Mouse (Mus musculus) forebrain, embryonic 12.5 days (tissue): ENCODE measurements around the gene Sh3kbp1. TPM values are rescaled to one million over a fixed set of nuclear protein-coding genes. Genes with fewer than 3 reads are reported as not detected.

Experiments used
- ATAC-seq: fragments of 200-750 bp; cut with Nextera tagmentation; 2 replicates; pipeline ENCODE4 v1.8.0; 2017; ENCODE audit warnings: moderate TSS enrichment; ENCODE audit not compliant: low FRiP score
- H3K27ac ChIP-seq: fragments of 300-500 bp; sonication (generic); 2 replicates; pipeline ENCODE4 v1.5.1; 2016; ENCODE audit warnings: mild to moderate bottlenecking
- H3K27me3 ChIP-seq: fragments of 300-500 bp; sonication (generic); 2 replicates; pipeline ENCODE4 v1.6.1; 2016; ENCODE audit warnings: mild to moderate bottlenecking
- H3K36me3 ChIP-seq: fragments of 300-500 bp; sonication (generic); replicated peaks from 2 replicates; pipeline ENCODE4 v1.6.1; 2016; ENCODE audit warnings: mild to moderate bottlenecking
- H3K4me1 ChIP-seq: fragments of 300-500 bp; sonication (generic); 2 replicates; pipeline ENCODE4 v1.6.1; 2016
- H3K4me2 ChIP-seq: fragments of 300-500 bp; sonication (generic); 2 replicates; pipeline ENCODE4 v1.6.1; 2016; ENCODE audit warnings: mild to moderate bottlenecking, moderate library complexity
- H3K4me3 ChIP-seq: fragments of 300-500 bp; sonication (generic); replicated peaks from 2 replicates; pipeline ENCODE4 v1.5.1; 2016; ENCODE audit warnings: mild to moderate bottlenecking
- H3K9ac ChIP-seq: fragments of 300-500 bp; sonication (generic); 2 replicates; pipeline ENCODE4 v1.6.1; 2016; ENCODE audit warnings: mild to moderate bottlenecking
- H3K9me3 ChIP-seq: fragments of 300-500 bp; sonication (generic); 2 replicates; pipeline ENCODE4 v1.6.1; 2016
- whole genome bisulfite sequencing: fragments of 180-500 bp; shearing (Covaris S2); methylation state at CpG from one replicate; pipeline ENCODE4 v1.1.7; 2016; 5-methylcytosine and 5-hydroxymethylcytosine counted together
- polyA plus RNA-seq: library from polyadenylated mRNA; unstranded; fragments of >200 nt; fragmentation: Nextera tagmentation; extraction: Ambion mirVana; gene quantifications from 2 replicates; pipeline ENCODE4 v1.2.1, GENCODE M21; 2016

Gene Sh3kbp1
- polyA plus RNA-seq, 1 experiment from 2014 or later, result 31.2 TPM

GRCm38 (mm10) chrX:159686850-159687249, 59.8 kb downstream of the Sh3kbp1 start:
- Histone ChIP-seq H3K4me2 (no peak overlapping the region), H3K36me3 (no peaks in the 10 kb centered on the region), H3K9ac (no peak overlapping the region), H3K9me3 (no peaks in the 10 kb centered on the region), H3K4me1 (no peaks in the 10 kb centered on the region), H3K4me3 (no peak overlapping the region), H3K27ac (no peak overlapping the region), H3K27me3 (peaks cover 22% of the 10 kb centered on the region; the same call in 1 of the 2 replicates)
- WGBS, result 82% methylated on average over 4 of the region's 4 CpGs
- no peak for ATAC-seq

- peaks cover 14% of the 10 kb centered on the region; the same call in 1 of the 2 replicates for H3K27me3 ChIP-seq
- no peaks in the 10 kb centered on the region for H3K9me3 ChIP-seq
- H3K9ac ChIP-seq, result no peak overlapping the region
- H3K36me3 ChIP-seq, result no peaks in the 10 kb centered on the region
- no peak overlapping the region for H3K27ac ChIP-seq
- 87% methylated on average over 5 of the region's 5 CpGs for WGBS
- no peak for ATAC-seq
- no peaks in the 10 kb centered on the region for H3K4me1 ChIP-seq
- H3K4me2 ChIP-seq, result no peak overlapping the region
- H3K4me3 ChIP-seq, result no peak overlapping the region
These were observed 61.6 kb downstream of the Sh3kbp1 start for GRCm38 (mm10) chrX:159688698-159689097.

GRCm38 (mm10) chrX:159689785-159690416, 62.8 kb downstream of the Sh3kbp1 start:
- WGBS, result 86% methylated on average over 10 of the region's 10 CpGs
- no peak overlapping the region for H3K4me2 ChIP-seq
- no peak for ATAC-seq
- no peaks in the 10 kb centered on the region for H3K4me1 ChIP-seq
- H3K27ac ChIP-seq, result no peak overlapping the region
- no peak overlapping the region for H3K9ac ChIP-seq
- H3K4me3 ChIP-seq, result no peak overlapping the region
- no peaks in the 10 kb centered on the region for H3K36me3 ChIP-seq
- H3K27me3 ChIP-seq, result peaks cover 13% of the 10 kb centered on the region; the same call in 1 of the 2 replicates
- no peaks in the 10 kb centered on the region for H3K9me3 ChIP-seq

GRCm38 (mm10) chrX:159693126-159693525, 66.1 kb downstream of the Sh3kbp1 start:
- no peak for ATAC-seq
- Histone ChIP-seq H3K4me2 (no peak overlapping the region), H3K36me3 (no peaks in the 10 kb centered on the region), H3K4me3 (no peak overlapping the region), H3K9ac (no peak overlapping the region), H3K27me3 (peaks cover 14% of the 10 kb centered on the region), H3K27ac (no peak overlapping the region), H3K9me3 (no peaks in the 10 kb centered on the region), H3K4me1 (no peaks in the 10 kb centered on the region)
- WGBS, result 87% methylated on average over 5 of the region's 5 CpGs

- 27% methylated on average over 2 of the region's 2 CpGs for WGBS
- Histone ChIP-seq H3K9ac (no peak overlapping the region), H3K9me3 (no peaks in the 10 kb centered on the region), H3K27me3 (peaks cover 17% of the 10 kb centered on the region), H3K4me3 (no peak overlapping the region), H3K4me1 (no peaks in the 10 kb centered on the region), H3K36me3 (no peaks in the 10 kb centered on the region), H3K27ac (no peak overlapping the region), H3K4me2 (no peak overlapping the region)
- no peak for ATAC-seq
These were observed 69.5 kb downstream of the Sh3kbp1 start for GRCm38 (mm10) chrX:159696545-159696944.

- 30% methylated on average over 4 of the region's 4 CpGs for WGBS
- no peak overlapping the region for H3K9ac ChIP-seq
These were observed 70.0 kb downstream of the Sh3kbp1 start for GRCm38 (mm10) chrX:159697030-159697454.

GRCm38 (mm10) chrX:159702850-159703249, 75.8 kb downstream of the Sh3kbp1 start:
- H3K27me3 ChIP-seq, result peaks cover 17% of the 10 kb centered on the region

More at GRCm38 (mm10) chrX:159697030-159697454, 70.0 kb downstream of the Sh3kbp1 start:
- Histone ChIP-seq H3K36me3 (no peaks in the 10 kb centered on the region), H3K4me1 (no peaks in the 10 kb centered on the region), H3K9me3 (no peaks in the 10 kb centered on the region), H3K27me3 (peaks cover 17% of the 10 kb centered on the region), H3K4me2 (no peak overlapping the region), H3K27ac (no peak overlapping the region), H3K4me3 (no peak overlapping the region)
- no peak for ATAC-seq

GRCm38 (mm10) chrX:159704381-159705004, 77.4 kb downstream of the Sh3kbp1 start:
- Histone ChIP-seq H3K4me3 (no peak overlapping the region), H3K27ac (no peak overlapping the region), H3K36me3 (no peaks in the 10 kb centered on the region), H3K9me3 (no peaks in the 10 kb centered on the region), H3K4me2 (no peak overlapping the region), H3K9ac (no peak overlapping the region), H3K27me3 (peaks cover 27% of the 10 kb centered on the region), H3K4me1 (peaks cover 10% of the 10 kb centered on the region)
- ATAC-seq, result no peak
- WGBS, result 81% methylated on average over 4 of the region's 4 CpGs

More at GRCm38 (mm10) chrX:159702850-159703249, 75.8 kb downstream of the Sh3kbp1 start:
- no peak overlapping the region for H3K4me2 ChIP-seq
- ATAC-seq, result no peak
- H3K27ac ChIP-seq, result no peak overlapping the region
- 85% methylated on average over 2 of the region's 2 CpGs for WGBS
- no peaks in the 10 kb centered on the region for H3K4me1 ChIP-seq
- no peak overlapping the region for H3K9ac ChIP-seq
- H3K36me3 ChIP-seq, result no peaks in the 10 kb centered on the region
- no peaks in the 10 kb centered on the region for H3K9me3 ChIP-seq
- H3K4me3 ChIP-seq, result no peak overlapping the region

GRCm38 (mm10) chrX:159705412-159705811, 78.3 kb downstream of the Sh3kbp1 start:
- H3K9me3 ChIP-seq, result no peaks in the 10 kb centered on the region
- no peak overlapping the region for H3K4me2 ChIP-seq
- H3K27ac ChIP-seq, result no peak overlapping the region
- no peak overlapping the region for H3K4me3 ChIP-seq
- H3K27me3 ChIP-seq, result peaks cover 34% of the 10 kb centered on the region
- H3K36me3 ChIP-seq, result no peaks in the 10 kb centered on the region
- H3K9ac ChIP-seq, result no peak overlapping the region
- no peak for ATAC-seq
- WGBS, result 94% methylated on average over 2 of the region's 2 CpGs
- peaks cover 10% of the 10 kb centered on the region for H3K4me1 ChIP-seq

GRCm38 (mm10) chrX:159708076-159708830, 81.2 kb downstream of the Sh3kbp1 start:
- H3K4me1 ChIP-seq, result peaks cover 10% of the 10 kb centered on the region
- peaks cover 43% of the 10 kb centered on the region for H3K27me3 ChIP-seq
- ATAC-seq, result no peak
- no peak overlapping the region; the same call in 1 of the 2 replicates for H3K4me2 ChIP-seq
- H3K9ac ChIP-seq, result no peak overlapping the region
- 24% methylated on average over 8 of the region's 8 CpGs for WGBS
- no peak overlapping the region for H3K27ac ChIP-seq
- H3K9me3 ChIP-seq, result no peaks in the 10 kb centered on the region
- no peak overlapping the region for H3K4me3 ChIP-seq
- no peaks in the 10 kb centered on the region for H3K36me3 ChIP-seq

GRCm38 (mm10) chrX:159709296-159709695, 82.2 kb downstream of the Sh3kbp1 start:
- Histone ChIP-seq H3K36me3 (no peaks in the 10 kb centered on the region), H3K9ac (no peak overlapping the region), H3K4me3 (no peak overlapping the region), H3K4me1 (peaks cover 10% of the 10 kb centered on the region), H3K4me2 (no peak overlapping the region), H3K27me3 (peaks cover 49% of the 10 kb centered on the region), H3K27ac (no peak overlapping the region), H3K9me3 (no peaks in the 10 kb centered on the region)
- WGBS, result 89% methylated on average over 6 of the region's 6 CpGs
- no peak for ATAC-seq
